Mouse (Mus musculus) left cerebral cortex, adult 2 months (tissue): ENCODE measurements around the gene Slc7a5. TPM values are rescaled to one million over a fixed set of nuclear protein-coding genes. Genes with fewer than 3 reads are reported as not detected.

Experiments used
- DNase-seq, 2 experiments: peaks; one replicate each; pipeline ENCODE4 v3.0.0; 2021 to 2022; ENCODE audit warnings: low spot score in 2 of 2, mixed read lengths in 1 of 2; ENCODE audit errors: extremely low spot score in 1 of 2
- H3K27ac ChIP-seq: fragments of 200-600 bp; 2 replicates; pipeline ENCODE4 v1.8.1; 2022
- H3K4me3 ChIP-seq: fragments of 200-600 bp; 2 replicates; pipeline ENCODE4 v1.8.1; 2022
- CTCF ChIP-seq: fragments of 200-600 bp; IDR thresholded peaks from 2 replicates; pipeline ENCODE4 v1.8.1; 2022; ENCODE audit warnings: antibody characterized with exemption, mild to moderate bottlenecking, moderate library complexity
- intact Hi-C: fragments of 180-260 bp; cut with DNase I; formaldehyde crosslinking; loops from one replicate; pipeline ENCODE4 v1.15.1; 2025
- total RNA-seq, 2 experiments: library from RNA; stranded (reverse); gene quantifications; 2 replicates each; pipeline ENCODE4 v1.2.3; 2021

The Slc7a5 gene
- total RNA-seq, 2 experiments from 2014 or later: 61.5 to 63.2 TPM

GRCm38 (mm10) chr8:121934923-121935322, 27.4 kb upstream of the Slc7a5 start:
- no peak for DNase-seq
- no peak for TF ChIP-seq CTCF
- Histone ChIP-seq H3K4me3 (no peak overlapping the region), H3K27ac (peak overlapping the region; percentile 45; the same call in 1 of the 2 replicates)
- intact Hi-C loops: no loop called here

DNA sequence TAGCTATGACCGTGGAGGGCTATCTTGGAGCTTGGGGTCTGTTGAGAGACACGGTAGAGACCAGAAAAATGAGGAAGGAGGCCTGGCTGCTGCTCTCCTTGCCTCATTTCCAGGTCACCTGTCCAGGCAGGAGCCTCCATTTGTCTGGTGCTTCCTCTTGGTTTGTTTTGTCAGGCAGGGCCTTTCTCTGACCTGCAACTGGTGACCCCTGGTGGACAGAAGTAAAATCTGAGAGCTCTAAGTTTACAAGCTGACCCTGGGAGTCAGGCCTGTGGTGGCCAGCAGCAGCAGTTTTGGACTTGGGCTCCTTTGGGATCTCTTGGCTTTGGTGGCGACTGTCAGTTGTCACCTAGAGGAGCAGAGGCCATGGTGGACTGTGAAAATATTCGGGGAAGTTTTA, 27.0 kb upstream of the Slc7a5 start:
- H3K27ac ChIP-seq: peak overlapping the region; percentile 45; the same call in 1 of the 2 replicates
- peak; percentile 59 for TF ChIP-seq CTCF
- DNase-seq: no peak
- intact Hi-C loops: no loop called here
- H3K4me3 ChIP-seq: no peak overlapping the region

DNA sequence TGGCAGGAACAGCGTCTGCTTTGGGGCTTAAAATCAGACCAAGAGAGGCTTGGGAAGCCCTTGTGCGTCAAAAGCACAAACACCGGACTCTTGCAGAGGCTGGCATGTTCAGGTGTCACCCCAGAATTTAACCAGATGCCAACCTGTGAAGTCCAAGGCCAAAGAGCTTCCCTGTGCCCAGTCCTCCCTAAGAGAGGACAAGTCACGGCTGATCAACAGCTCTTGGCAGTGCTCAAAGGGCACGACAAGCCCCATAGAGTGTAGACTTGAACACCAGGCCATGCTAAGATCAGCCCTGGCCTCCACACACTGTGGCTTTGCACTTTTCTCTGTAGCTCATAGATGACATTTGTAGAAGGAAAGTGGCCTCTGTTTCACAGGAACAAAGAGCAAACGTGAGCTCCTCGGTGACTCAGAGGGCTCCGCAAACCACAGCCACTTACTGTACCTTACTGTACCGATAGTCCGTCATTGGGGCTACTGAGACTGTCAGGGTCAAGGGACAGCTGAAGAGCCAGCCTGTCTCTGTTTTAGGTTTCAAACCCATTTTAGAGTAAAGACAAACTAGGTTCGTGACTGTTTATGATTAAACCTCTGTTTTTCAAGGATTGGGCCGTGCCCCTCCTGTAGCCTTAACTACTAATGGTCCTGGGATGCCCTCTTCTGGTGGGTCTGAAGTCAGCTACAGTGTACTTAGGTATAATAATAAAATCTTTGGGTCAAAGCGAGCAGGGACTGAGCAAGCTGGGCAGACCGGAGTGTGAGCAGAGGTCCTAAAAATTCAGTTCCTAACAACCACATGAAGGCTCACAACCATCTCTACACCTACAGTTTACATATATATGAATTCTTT, 25.4 kb upstream of the Slc7a5 start:
- no peak for DNase-seq
- peak; percentile 36 for TF ChIP-seq CTCF
- Histone ChIP-seq H3K4me3 (no peak overlapping the region), H3K27ac (no peak overlapping the region)
- intact Hi-C loops: loop anchor here (2.0 kb wide), 1 partner anchor 82 kb away; no protein-coding TSS in a partner anchor

GRCm38 (mm10) chr8:121932026-121932667, 24.7 kb upstream of the Slc7a5 start:
- no peak overlapping the region for H3K27ac ChIP-seq
- TF ChIP-seq CTCF: no peak
- H3K4me3 ChIP-seq: no peak overlapping the region
- intact Hi-C loops: loop anchor here (2.0 kb wide), 1 partner anchor 81 kb away; no protein-coding TSS in a partner anchor
- no peak for DNase-seq

- no peak for TF ChIP-seq CTCF
- intact Hi-C loops: no loop called here
- no peak for DNase-seq
- Histone ChIP-seq H3K4me3 (no peak overlapping the region), H3K27ac (no peak overlapping the region)
Measured at GRCm38 (mm10) chr8:121931571-121931970, 24.1 kb upstream of the Slc7a5 start.

GRCm38 (mm10) chr8:121930047-121930446, 22.6 kb upstream of the Slc7a5 start:
- Histone ChIP-seq H3K27ac (no peak overlapping the region), H3K4me3 (no peak overlapping the region)
- intact Hi-C loops: no loop called here
- DNase-seq: no peak
- TF ChIP-seq CTCF: no peak

- DNase-seq: peak in 1 of 2 experiments; percentile 36
- intact Hi-C loops: no loop called here
Measured at GRCm38 (mm10) chr8:121927316-121927715, 19.8 kb upstream of the Slc7a5 start.

GRCm38 (mm10) chr8:121926266-121926665, 18.8 kb upstream of the Slc7a5 start:
- intact Hi-C loops: no loop called here
- H3K4me3 ChIP-seq: no peak overlapping the region
- TF ChIP-seq CTCF: no peak
- no peak overlapping the region for H3K27ac ChIP-seq
- no peak for DNase-seq

More at GRCm38 (mm10) chr8:121927316-121927715, 19.8 kb upstream of the Slc7a5 start:
- TF ChIP-seq CTCF: peak; percentile 61
- Histone ChIP-seq H3K27ac (no peak overlapping the region), H3K4me3 (no peak overlapping the region)

- intact Hi-C loops: loop anchor here (1.0 kb wide), 1 partner anchor 75 kb away; no protein-coding TSS in a partner anchor
- H3K4me3 ChIP-seq: no peak overlapping the region
- peak; percentile 91 for TF ChIP-seq CTCF
- DNase-seq: peak; percentile 72 to 79
- H3K27ac ChIP-seq: no peak overlapping the region
Measured at GRCm38 (mm10) chr8:121925624-121926023, 18.1 kb upstream of the Slc7a5 start.

DNA sequence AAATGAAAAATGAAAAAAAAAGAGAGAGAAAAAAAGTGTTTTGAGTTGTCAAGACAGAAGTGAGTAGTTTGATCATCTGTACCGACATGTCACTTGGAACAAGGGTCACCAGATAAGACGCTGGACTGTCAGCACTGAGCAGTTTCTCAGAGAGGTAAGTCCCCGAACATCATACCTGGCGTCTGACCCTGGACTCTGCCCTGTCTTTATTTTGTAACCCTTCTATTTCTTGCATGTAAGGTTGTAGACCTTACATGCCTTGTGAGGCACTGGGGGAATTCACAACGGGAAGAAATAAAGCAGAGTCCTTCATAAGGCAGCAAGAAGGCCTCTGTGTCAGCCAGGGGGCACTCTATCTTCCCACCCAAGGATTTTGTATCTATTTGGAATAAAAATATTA, 17.2 kb upstream of the Slc7a5 start:
- intact Hi-C loops: loop anchor here (1.0 kb wide), 1 partner anchor 74 kb away; no protein-coding TSS in a partner anchor
- TF ChIP-seq CTCF: no peak; the same call in 1 of the 2 replicates
- H3K4me3 ChIP-seq: no peak overlapping the region
- DNase-seq: no peak
- no peak overlapping the region for H3K27ac ChIP-seq

GRCm38 (mm10) chr8:121922101-121922500, 14.6 kb upstream of the Slc7a5 start:
- Histone ChIP-seq H3K27ac (peak overlapping the region; percentile 76), H3K4me3 (no peak overlapping the region)
- no peak for TF ChIP-seq CTCF
- intact Hi-C loops: no loop called here
- DNase-seq: no peak

DNA sequence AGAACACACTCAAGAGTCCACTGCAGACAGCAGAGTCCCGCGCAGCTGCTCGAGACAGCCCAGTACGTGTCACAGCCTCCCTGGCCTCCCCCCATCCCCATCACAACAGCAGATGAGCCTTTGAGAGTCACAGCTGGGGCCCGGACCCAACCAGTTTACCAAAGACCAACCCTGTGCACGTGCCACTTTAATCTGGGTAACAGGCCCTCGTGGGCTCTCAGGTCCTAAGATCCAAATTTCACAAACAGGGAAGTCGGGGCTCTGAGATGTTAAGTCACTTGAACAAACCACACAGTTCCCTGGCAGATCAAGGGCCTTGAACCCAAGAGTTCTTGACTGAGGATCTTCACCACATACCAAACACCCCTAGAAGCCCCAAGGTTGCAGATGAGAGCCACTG, 14.1 kb upstream of the Slc7a5 start:
- H3K27ac ChIP-seq: peak overlapping the region; percentile 76
- intact Hi-C loops: no loop called here
- no peak for DNase-seq
- H3K4me3 ChIP-seq: no peak overlapping the region
- TF ChIP-seq CTCF: no peak
